11 mouse cellular contexts compared by ENCODE assay signal in genomic region chr15:37036481-37037156, GRCm38 (mm10). TPM values are rescaled to one million over a fixed set of nuclear protein-coding genes. Genes with fewer than 3 reads are reported as not detected.
DNase-seq lines count a peak whose midpoint lies in the region; ATAC-seq lines count a peak whose summit lies in the region.
"Had no signal": no experiment of that assay in that cellular context is flagged by ENCODE, and none has a peak within 500 bp of the region (broad histone marks: within the 10 kb centered on the region; RNA-seq: fewer than 3 reads in every experiment).

No protein-coding gene starts in this region.

- DNase-seq in cerebellum, postnatal 14 days: peak; percentile 30 to 41
- no peak for DNase-seq in cerebellum, adult 9-11 months
- peak; percentile 47 to 72 for DNase-seq in left cerebral cortex, postnatal 14 days (ENCODE audit: low spot score in 2 of 2)
- no peak for DNase-seq in left cerebral cortex, postnatal 36 days (ENCODE audit: low spot score in 2 of 2)
- no peak for DNase-seq in liver
- DNase-seq: liver, embryonic 13.5 days; thymus, postnatal 14 days had no signal

- peaks cover 18% of the 10 kb centered on the region for H3K4me1 ChIP-seq in heart, embryonic 15.5 days (replicated peaks)
- H3K4me1 ChIP-seq in lung, embryonic 16.5 days (replicated peaks; ENCODE audit: control insufficient read depth, insufficient read depth, low read length): 0 out of 2 replicates have a peak, but pooled peaks cover 4% of the 10 kb centered on the region
- H3K4me1 ChIP-seq: liver, embryonic 13.5 days had no signal

- 20% methylated on average over 7 of the region's 7 CpGs for WGBS in heart, embryonic 15.5 days
- WGBS in lung, embryonic 16.5 days: 36% methylated on average over 7 of the region's 7 CpGs

- H3K9ac ChIP-seq in heart, embryonic 15.5 days: no peak overlapping the region
- H3K9ac ChIP-seq in lung, embryonic 16.5 days (ENCODE audit: low read length): no peak overlapping the region
- H3K9ac ChIP-seq: liver, embryonic 13.5 days; neural tube, embryonic 12.5 days had no signal

- intact Hi-C loops in left cerebral cortex, postnatal 14 days (cut with DNase I): no loop called here
- intact Hi-C loops in left cerebral cortex, postnatal 36 days (cut with DNase I): no loop called here

- H3K36me3 ChIP-seq in heart, embryonic 15.5 days: no peaks in the 10 kb centered on the region
- no peaks in the 10 kb centered on the region for H3K36me3 ChIP-seq in lung, embryonic 16.5 days (ENCODE audit: control insufficient read depth, insufficient read depth, low read length)
- H3K36me3 ChIP-seq: liver, embryonic 13.5 days; neural tube, embryonic 12.5 days had no signal

- peak overlapping the region; percentile 60 for H3K27ac ChIP-seq in heart, embryonic 15.5 days
- H3K27ac ChIP-seq in lung, embryonic 16.5 days (ENCODE audit: low read length): no peak overlapping the region
- H3K27ac ChIP-seq: liver, embryonic 13.5 days; neural tube, embryonic 12.5 days had no signal

- peak; percentile 67; the same call in 1 of the 2 replicates for ATAC-seq in heart, embryonic 15.5 days (replicated peaks; ENCODE audit: insufficient number of reproducible peaks, insufficient read depth, low FRiP score, low read depth)
- ATAC-seq in lung, embryonic 16.5 days (ENCODE audit: low read depth): peak; percentile 41; the same call in 1 of the 2 replicates
- no peak for ATAC-seq in granulocyte monocyte progenitor cell, adult 5-6 weeks (replicated peaks; ENCODE audit: poor library complexity, severe bottlenecking)

- peak overlapping the region; percentile 23 for H3K4me2 ChIP-seq in heart, embryonic 15.5 days
- no peak overlapping the region for H3K4me2 ChIP-seq in lung, embryonic 16.5 days (ENCODE audit: low read depth, low read length)
- H3K4me2 ChIP-seq: liver, embryonic 13.5 days; neural tube, embryonic 12.5 days had no signal

- no peaks in the 10 kb centered on the region for H3K27me3 ChIP-seq in heart, embryonic 15.5 days
- H3K27me3 ChIP-seq in lung, embryonic 16.5 days (ENCODE audit: control insufficient read depth, insufficient read depth, low read depth, low read length): no peaks in the 10 kb centered on the region
- H3K27me3 ChIP-seq: liver, embryonic 13.5 days; neural tube, embryonic 12.5 days had no signal

- no peak overlapping the region for H3K4me3 ChIP-seq in heart, embryonic 15.5 days
- H3K4me3 ChIP-seq in lung, embryonic 16.5 days (ENCODE audit: low read length): no peak overlapping the region
- H3K4me3 ChIP-seq: liver, embryonic 13.5 days; neural tube, embryonic 12.5 days had no signal

- H3K9me3 ChIP-seq in heart, embryonic 15.5 days (replicated peaks): no peaks in the 10 kb centered on the region
- no peaks in the 10 kb centered on the region for H3K9me3 ChIP-seq in lung, embryonic 16.5 days (ENCODE audit: control insufficient read depth, low read length)
- H3K9me3 ChIP-seq: liver, embryonic 13.5 days; neural tube, embryonic 12.5 days had no signal

RNA-seq across cellular contexts. Expression of gene Zfp706, which starts 29.0 kb away (rescaled TPM):
- total RNA-seq in left cerebral cortex, postnatal 14 days (2021): 100 to 1,000 TPM; 210 to 244 TPM
- total RNA-seq in left cerebral cortex, postnatal 36 days (2021): 100 to 1,000 TPM; 222 TPM
- 379 and 460 TPM in 2 replicates for polyA plus RNA-seq in heart, embryonic 15.5 days (2015; fragmentation: Nextera tagmentation; extraction: Ambion mirVana)
- 415 and 452 TPM in 2 replicates for polyA plus RNA-seq in lung, embryonic 16.5 days (2015; fragmentation: Nextera tagmentation; extraction: Ambion mirVana)
- total RNA-seq in granulocyte monocyte progenitor cell, adult 5-6 weeks (2014; fragmentation: Nextera tagmentation): 276 TPM in 2 replicates
- total RNA-seq in granulocyte monocyte progenitor cell, adult 5-6 weeks (2017): 73.9 and 112 TPM in 2 replicates

Comparison
In these comparisons a context has a peak if more than half of its experiments do, and no peak if none do; other contexts are left out.
1. DNase-seq: peak in cerebellum, postnatal 14 days (2 of 2) and left cerebral cortex, postnatal 14 days (2 of 2); none in cerebellum, adult 9-11 months (single experiment), left cerebral cortex, postnatal 36 days (0 of 2) and liver (single experiment).